Mouse (Mus musculus): Measurements from ENCODE around the gene Gpsm2. TPM values are rescaled to one million over a fixed set of nuclear protein-coding genes. Genes with fewer than 3 reads are reported as not detected.

Gene Gpsm2
- polyA plus RNA-seq (2012; rRNA removed) = 1.6 and 1.8 TPM in 2 replicates

- Histone ChIP-seq H3K4me3 (ENCODE audit: insufficient read depth, low read depth, low read length) (peak within 1 kb of the TSS; percentile 70), H3K4me1 (ENCODE audit: control insufficient read depth, insufficient read depth, low read length) (peaks cover 3% of the 10 kb centered on the region; the same call in 1 of the 2 replicates), H3K27me3 (replicated peaks; ENCODE audit: control insufficient read depth, insufficient read depth, low read length) (no peaks in the 10 kb centered on the region), H3K36me3 (ENCODE audit: control insufficient read depth, insufficient read depth, low read length) (no peaks in the 10 kb centered on the region), H3K27ac (ENCODE audit: insufficient read depth, low read depth, low read length) (peak within 1 kb of the TSS; percentile 47; the same call in 1 of the 2 replicates)
- DNase-seq = peak; percentile 97
- no peak for TF ChIP-seq CTCF (conservative IDR thresholded peaks at IDR 0.05; ENCODE audit: insufficient read depth, insufficient read length, low read depth, low read length)
- TF ChIP-seq POLR2A (IDR thresholded peaks at IDR 0.05; ENCODE audit: low read depth, low read length) = no peak
- 5% methylated on average over 53 of the region's 53 CpGs for WGBS
Observed at GRCm38 (mm10) chr3:108722036-108722872, at the start of gene Gpsm2. TSS of gene Gpsm2 (minus strand) at chr3:108722309.

GRCm38 (mm10) chr3:108770725-108771368 is 48.7 kb upstream of the Gpsm2 start:
- WGBS = 23% methylated on average over 6 of the region's 6 CpGs
- peak; percentile 81 for DNase-seq
- H3K36me3 ChIP-seq (ENCODE audit: control insufficient read depth, insufficient read depth, low read length) = no peaks in the 10 kb centered on the region
- no peaks in the 10 kb centered on the region for H3K4me1 ChIP-seq (ENCODE audit: control insufficient read depth, insufficient read depth, low read length)
- TF ChIP-seq CTCF (conservative IDR thresholded peaks at IDR 0.05; ENCODE audit: insufficient read depth, insufficient read length, low read depth, low read length) (peak; percentile 41; the same call in 1 of the 2 replicates), POLR2A (IDR thresholded peaks at IDR 0.05; ENCODE audit: low read depth, low read length) (no peak)
- no peak overlapping the region for H3K27ac ChIP-seq (ENCODE audit: insufficient read depth, low read depth, low read length)
- H3K4me3 ChIP-seq (ENCODE audit: insufficient read depth, low read depth, low read length) = no peak overlapping the region
- H3K27me3 ChIP-seq (replicated peaks; ENCODE audit: control insufficient read depth, insufficient read depth, low read length) = no peaks in the 10 kb centered on the region

DNA sequence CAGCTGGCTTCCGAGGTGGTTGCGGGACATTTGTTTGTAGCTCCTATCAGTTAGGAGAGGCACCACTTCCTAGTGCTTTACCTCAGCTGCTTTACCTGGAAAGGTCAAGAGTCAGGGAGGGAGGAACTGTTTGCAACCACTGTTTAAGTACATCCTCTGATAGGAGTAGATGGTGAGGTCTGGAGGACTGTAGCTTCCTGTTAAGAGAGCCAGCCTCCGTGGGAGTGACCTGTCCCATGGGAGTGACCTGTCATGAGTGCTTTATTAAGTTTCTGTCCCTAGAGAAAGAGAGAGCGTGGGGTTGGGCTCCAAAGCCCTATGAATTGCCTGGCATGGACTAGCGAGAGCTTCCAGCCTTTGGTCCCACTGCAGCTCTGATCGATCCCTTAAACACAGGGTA is 47.4 kb upstream of the Gpsm2 start:
- H3K4me1 ChIP-seq (ENCODE audit: control insufficient read depth, insufficient read depth, low read length) = no peaks in the 10 kb centered on the region
- no peaks in the 10 kb centered on the region for H3K27me3 ChIP-seq (replicated peaks; ENCODE audit: control insufficient read depth, insufficient read depth, low read length)
- H3K36me3 ChIP-seq (ENCODE audit: control insufficient read depth, insufficient read depth, low read length) = no peaks in the 10 kb centered on the region
- no peak overlapping the region for H3K27ac ChIP-seq (ENCODE audit: insufficient read depth, low read depth, low read length)
- no peak for DNase-seq
- WGBS = 74% methylated on average over 6 of the region's 6 CpGs
- no peak overlapping the region for H3K4me3 ChIP-seq (ENCODE audit: insufficient read depth, low read depth, low read length)
- TF ChIP-seq POLR2A (IDR thresholded peaks at IDR 0.05; ENCODE audit: low read depth, low read length) (no peak), CTCF (conservative IDR thresholded peaks at IDR 0.05; ENCODE audit: insufficient read depth, insufficient read length, low read depth, low read length) (no peak)

GRCm38 (mm10) chr3:108767416-108767815 is 45.3 kb upstream of the Gpsm2 start:
- no peak for TF ChIP-seq POLR2A (IDR thresholded peaks at IDR 0.05; ENCODE audit: low read depth, low read length)
- no peak for TF ChIP-seq CTCF (conservative IDR thresholded peaks at IDR 0.05; ENCODE audit: insufficient read depth, insufficient read length, low read depth, low read length)
- Histone ChIP-seq H3K36me3 (ENCODE audit: control insufficient read depth, insufficient read depth, low read length) (no peaks in the 10 kb centered on the region), H3K27me3 (replicated peaks; ENCODE audit: control insufficient read depth, insufficient read depth, low read length) (no peaks in the 10 kb centered on the region), H3K27ac (ENCODE audit: insufficient read depth, low read depth, low read length) (no peak overlapping the region), H3K4me3 (ENCODE audit: insufficient read depth, low read depth, low read length) (no peak overlapping the region), H3K4me1 (ENCODE audit: control insufficient read depth, insufficient read depth, low read length) (no peaks in the 10 kb centered on the region)
- DNase-seq = no peak
- WGBS = 64% methylated on average over 10 of the region's 10 CpGs

- no peaks in the 10 kb centered on the region for H3K36me3 ChIP-seq (ENCODE audit: control insufficient read depth, insufficient read depth, low read length)
Observed at GRCm38 (mm10) chr3:108766943-108767342, 44.8 kb upstream of the Gpsm2 start.

DNA sequence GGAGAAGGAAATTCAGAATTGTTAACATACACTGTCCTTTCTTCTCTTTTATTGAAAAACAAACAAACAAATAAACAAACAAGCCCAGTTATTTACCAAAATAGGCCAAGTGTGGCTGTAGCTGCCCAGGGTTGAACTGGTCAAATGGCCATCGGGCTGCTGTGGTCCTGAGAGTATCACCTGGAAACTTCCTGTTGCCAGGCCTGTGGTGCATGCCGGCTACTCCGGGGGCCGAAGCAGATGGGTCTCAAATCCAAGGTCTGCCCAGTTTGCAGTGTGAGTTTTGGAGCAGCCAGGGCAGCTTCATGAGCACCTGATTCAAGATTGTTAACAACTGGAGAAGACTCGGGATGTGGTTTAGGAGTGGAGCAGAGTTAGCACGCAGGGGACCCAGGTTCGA is 43.4 kb upstream of the Gpsm2 start:
- H3K27ac ChIP-seq (ENCODE audit: insufficient read depth, low read depth, low read length) = no peak overlapping the region
- H3K4me1 ChIP-seq (ENCODE audit: control insufficient read depth, insufficient read depth, low read length) = no peaks in the 10 kb centered on the region
- DNase-seq = no peak
- no peaks in the 10 kb centered on the region for H3K36me3 ChIP-seq (ENCODE audit: control insufficient read depth, insufficient read depth, low read length)
- WGBS = 92% methylated on average over 7 of the region's 7 CpGs
- TF ChIP-seq CTCF (conservative IDR thresholded peaks at IDR 0.05; ENCODE audit: insufficient read depth, insufficient read length, low read depth, low read length) (no peak), POLR2A (IDR thresholded peaks at IDR 0.05; ENCODE audit: low read depth, low read length) (no peak)
- no peaks in the 10 kb centered on the region for H3K27me3 ChIP-seq (replicated peaks; ENCODE audit: control insufficient read depth, insufficient read depth, low read length)
- no peak overlapping the region for H3K4me3 ChIP-seq (ENCODE audit: insufficient read depth, low read depth, low read length)

More at GRCm38 (mm10) chr3:108766943-108767342, 44.8 kb upstream of the Gpsm2 start:
- no peak overlapping the region for H3K4me3 ChIP-seq (ENCODE audit: insufficient read depth, low read depth, low read length)
- TF ChIP-seq POLR2A (IDR thresholded peaks at IDR 0.05; ENCODE audit: low read depth, low read length) (no peak), CTCF (conservative IDR thresholded peaks at IDR 0.05; ENCODE audit: insufficient read depth, insufficient read length, low read depth, low read length) (no peak)
- 83% methylated on average over 7 of the region's 7 CpGs for WGBS
- H3K27ac ChIP-seq (ENCODE audit: insufficient read depth, low read depth, low read length) = no peak overlapping the region
- no peaks in the 10 kb centered on the region for H3K27me3 ChIP-seq (replicated peaks; ENCODE audit: control insufficient read depth, insufficient read depth, low read length)
- no peaks in the 10 kb centered on the region for H3K4me1 ChIP-seq (ENCODE audit: control insufficient read depth, insufficient read depth, low read length)
- no peak for DNase-seq

DNA sequence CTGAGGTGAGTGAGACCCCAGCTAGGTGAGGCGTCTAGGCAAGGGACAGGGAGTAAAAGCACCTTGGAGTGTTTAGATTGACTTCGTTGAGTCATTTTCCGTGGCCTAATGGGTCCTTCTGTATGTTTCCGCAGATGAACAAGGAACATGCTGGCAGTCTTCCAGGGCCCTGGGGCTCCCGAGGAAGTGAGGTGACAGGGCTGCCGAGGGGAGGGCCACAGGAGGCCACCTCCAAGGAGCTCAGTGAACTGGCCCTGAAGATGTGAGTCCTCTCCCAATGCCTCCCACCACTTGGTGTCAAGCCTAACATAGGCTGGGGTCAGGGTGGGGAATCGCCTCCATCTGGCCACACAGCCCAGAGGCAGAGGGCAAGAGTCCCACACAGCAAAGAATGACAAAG is 42.9 kb upstream of the Gpsm2 start:
- DNase-seq = no peak
- H3K36me3 ChIP-seq (ENCODE audit: control insufficient read depth, insufficient read depth, low read length) = no peaks in the 10 kb centered on the region
- WGBS = 46% methylated on average over 7 of the region's 7 CpGs
- TF ChIP-seq CTCF (conservative IDR thresholded peaks at IDR 0.05; ENCODE audit: insufficient read depth, insufficient read length, low read depth, low read length) = no peak
- no peak overlapping the region for H3K4me3 ChIP-seq (ENCODE audit: insufficient read depth, low read depth, low read length)
- H3K27ac ChIP-seq (ENCODE audit: insufficient read depth, low read depth, low read length) = no peak overlapping the region
- H3K4me1 ChIP-seq (ENCODE audit: control insufficient read depth, insufficient read depth, low read length) = no peaks in the 10 kb centered on the region
- H3K27me3 ChIP-seq (replicated peaks; ENCODE audit: control insufficient read depth, insufficient read depth, low read length) = no peaks in the 10 kb centered on the region
